Mouse (Mus musculus) thymus, postnatal 4 days (tissue): ENCODE measurements around the gene Serpina1b.
"Not testable (repeated sequence)": the region's sequence is repeated elsewhere in the genome, so short reads cannot be mapped to it uniquely, and the experiment has no call there.

ENCODE experiments used
- DNase-seq: peaks from one replicate; pipeline ENCODE4 v3.0.0; 2021

Serpina1b gene

GRCm38 (mm10) chr12:103700144-103700750, 129.9 kb downstream of the Serpina1b start:
- no peak for DNase-seq

- no peak for DNase-seq
Measured at GRCm38 (mm10) chr12:103695429-103695828, 134.7 kb downstream of the Serpina1b start, which contains the start of gene Serpina1f. TSS of gene Serpina1f (minus strand) at chr12:103695529.

GRCm38 (mm10) chr12:103688221-103688814, 141.9 kb downstream of the Serpina1b start:
- DNase-seq = no peak

GRCm38 (mm10) chr12:103687021-103687420, 143.2 kb downstream of the Serpina1b start:
- DNase-seq = no peak

DNA sequence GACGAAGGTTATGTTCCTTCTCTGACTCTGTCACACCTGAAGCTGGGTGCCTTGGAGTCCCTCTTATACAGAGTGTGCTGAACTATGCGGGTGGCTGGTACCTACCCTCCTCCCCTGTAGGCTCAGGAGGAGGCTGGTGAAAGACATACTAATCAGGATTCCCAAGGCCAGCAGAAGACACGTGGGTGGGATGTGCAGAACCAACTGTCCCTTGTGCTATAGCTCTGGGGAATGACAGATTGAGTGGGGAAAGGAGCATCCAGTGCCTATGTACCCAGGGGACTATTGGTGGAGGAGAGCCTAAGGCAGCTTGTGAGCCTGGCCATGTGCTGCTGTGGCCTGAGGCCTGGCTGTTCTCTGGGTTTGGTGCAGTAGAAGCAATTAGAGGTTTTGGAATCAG, 144.1 kb downstream of the Serpina1b start:
- no peak for DNase-seq

GRCm38 (mm10) chr12:103685386-103685785, 144.8 kb downstream of the Serpina1b start:
- no peak for DNase-seq

GRCm38 (mm10) chr12:103683775-103684174, 146.4 kb downstream of the Serpina1b start:
- no peak for DNase-seq

DNA sequence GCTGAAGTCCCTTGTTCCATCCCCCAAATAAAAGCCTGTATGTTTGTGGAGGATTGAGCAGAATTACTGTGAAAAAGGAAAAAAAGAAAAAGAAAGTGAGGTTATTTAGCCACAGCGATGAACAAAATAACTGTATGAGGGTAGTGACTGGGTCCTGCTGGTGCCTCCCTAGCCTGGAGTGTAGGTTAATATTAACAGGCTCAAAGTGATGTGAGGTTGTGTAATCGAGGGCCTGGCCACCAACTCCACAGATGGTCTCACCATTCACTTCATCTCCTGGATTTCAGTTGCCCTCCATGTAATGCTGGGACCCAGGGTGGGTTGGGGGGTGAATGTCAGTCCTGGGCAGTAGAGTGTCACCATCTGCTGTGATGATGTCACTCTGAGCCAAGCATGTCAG, 148.4 kb downstream of the Serpina1b start:
- DNase-seq = no peak

- no peak for DNase-seq
Measured at GRCm38 (mm10) chr12:103681169-103681568, 149.0 kb downstream of the Serpina1b start.

- not testable (repeated sequence) for DNase-seq
Measured at GRCm38 (mm10) chr12:103679853-103680252, 150.3 kb downstream of the Serpina1b start.
